Mouse (Mus musculus) cerebellum, adult 11-12 months (tissue): ENCODE results near the gene Adat3.

Experiments
- DNase-seq: peaks from one replicate; pipeline ENCODE4 v3.0.0; 2022

Adat3 gene

GRCm38 (mm10) chr10:80602698-80603325 is at the start of gene Adat3, which contains the start of gene Scamp4:
Gene Adat3, plus strand, starts transcription at chr10:80602880.
Gene Scamp4, plus strand, starts transcription at chr10:80602872.
- peak; percentile 92 for DNase-seq

GRCm38 (mm10) chr10:80553575-80553974 is 49.1 kb upstream of the Adat3 start:
- no peak for DNase-seq

GRCm38 (mm10) chr10:80553997-80554396 is 48.7 kb upstream of the Adat3 start:
- no peak for DNase-seq

- DNase-seq, result peak; percentile 72
Measured at GRCm38 (mm10) chr10:80557346-80557965, 45.2 kb upstream of the Adat3 start.

- peak; percentile 51 for DNase-seq
Measured at GRCm38 (mm10) chr10:80559431-80559830, 43.2 kb upstream of the Adat3 start.

GRCm38 (mm10) chr10:80560621-80561020 is 42.1 kb upstream of the Adat3 start:
- no peak for DNase-seq

- peak; percentile 89 for DNase-seq
Measured at GRCm38 (mm10) chr10:80561116-80561944, 41.4 kb upstream of the Adat3 start, which contains the start of gene Rexo1. Gene Rexo1, minus strand, starts transcription at chr10:80561560.

GRCm38 (mm10) chr10:80566375-80567092 is 36.1 kb upstream of the Adat3 start:
- peak; percentile 84 for DNase-seq

GRCm38 (mm10) chr10:80568876-80569275 is 33.8 kb upstream of the Adat3 start:
- DNase-seq, result no peak

- DNase-seq, result no peak
Measured at GRCm38 (mm10) chr10:80569664-80570066, 33.0 kb upstream of the Adat3 start.

- no peak for DNase-seq
Measured at GRCm38 (mm10) chr10:80570419-80570818, 32.3 kb upstream of the Adat3 start.

GRCm38 (mm10) chr10:80570871-80571836 is 31.5 kb upstream of the Adat3 start:
- peak; percentile 75 for DNase-seq

GRCm38 (mm10) chr10:80572477-80572876 is 30.2 kb upstream of the Adat3 start:
- DNase-seq, result no peak

- DNase-seq, result no peak
Measured at GRCm38 (mm10) chr10:80573944-80574343, 28.7 kb upstream of the Adat3 start.

GRCm38 (mm10) chr10:80574896-80575295 is 27.8 kb upstream of the Adat3 start:
- no peak for DNase-seq

GRCm38 (mm10) chr10:80575925-80576324 is 26.8 kb upstream of the Adat3 start:
- DNase-seq, result peak; percentile 41

- peak; percentile 80 for DNase-seq
Measured at GRCm38 (mm10) chr10:80576351-80577194, 26.1 kb upstream of the Adat3 start.

GRCm38 (mm10) chr10:80577195-80578130 is 25.2 kb upstream of the Adat3 start, which contains the start of gene Klf16:
Gene Klf16, minus strand, starts transcription at chr10:80577321.
- DNase-seq, result peak; percentile 92

- DNase-seq, result peak; percentile 81
Measured at GRCm38 (mm10) chr10:80578131-80578750, 24.4 kb upstream of the Adat3 start.
